In genomic region chr16:11065431-11065830, GRCm38 (mm10) we compare ENCODE assay signal across 7 mouse cellular contexts. TPM values are rescaled to one million over a fixed set of nuclear protein-coding genes. Genes with fewer than 3 reads are reported as not detected.
DNase-seq lines count a peak whose midpoint lies in the region; ATAC-seq lines count a peak whose summit lies in the region.

No protein-coding gene starts in this region.

- peak overlapping the region; percentile 49 for H3K9ac ChIP-seq in lung, embryonic 15.5 days
- H3K9ac ChIP-seq in forebrain, embryonic 11.5 days (ENCODE audit: low read length), result peak overlapping the region; percentile 56
- H3K9ac ChIP-seq in stomach, embryonic 14.5 days (replicated peaks; ENCODE audit: low read depth, low read length), result no peak overlapping the region

- no peak for ATAC-seq in lung, embryonic 15.5 days (ENCODE audit: borderline replicate concordance, extremely low read depth, low FRiP score, low TSS enrichment)
- ATAC-seq in forebrain, embryonic 11.5 days (replicated peaks; ENCODE audit: low FRiP score), result no peak; the same call in 1 of the 2 replicates
- no peak for ATAC-seq in stomach, embryonic 14.5 days (ENCODE audit: insufficient number of reproducible peaks, insufficient read depth, low FRiP score, low read depth)

- H3K9me3 ChIP-seq in lung, embryonic 15.5 days, result no peaks in the 10 kb centered on the region
- no peaks in the 10 kb centered on the region for H3K9me3 ChIP-seq in forebrain, embryonic 11.5 days (ENCODE audit: control insufficient read depth, low read length)
- H3K9me3 ChIP-seq in limb, embryonic 10.5 days (replicated peaks), result no peaks in the 10 kb centered on the region
- H3K9me3 ChIP-seq in stomach, embryonic 14.5 days (ENCODE audit: control insufficient read depth, low read depth, low read length), result no peaks in the 10 kb centered on the region

- peak overlapping the region; percentile 56 for H3K4me2 ChIP-seq in lung, embryonic 15.5 days
- peak overlapping the region; percentile 78 for H3K4me2 ChIP-seq in forebrain, embryonic 11.5 days (ENCODE audit: low read depth, low read length, severe bottlenecking)
- H3K4me2 ChIP-seq in stomach, embryonic 14.5 days (replicated peaks; ENCODE audit: low read depth, low read length), result peak overlapping the region; percentile 48

- H3K36me3 ChIP-seq in lung, embryonic 15.5 days, result no peaks in the 10 kb centered on the region
- H3K36me3 ChIP-seq in forebrain, embryonic 11.5 days (ENCODE audit: control insufficient read depth, insufficient read depth, low read length), result no peaks in the 10 kb centered on the region
- peaks cover 19% of the 10 kb centered on the region for H3K36me3 ChIP-seq in limb, embryonic 10.5 days
- H3K36me3 ChIP-seq in stomach, embryonic 14.5 days (ENCODE audit: control insufficient read depth, insufficient read depth, low read length), result no peaks in the 10 kb centered on the region

- 49% methylated on average over 5 of the region's 5 CpGs for WGBS in lung, embryonic 15.5 days
- 52% methylated on average over 5 of the region's 5 CpGs for WGBS in forebrain, embryonic 11.5 days
- WGBS in limb, embryonic 10.5 days, result 76% methylated on average over 5 of the region's 5 CpGs
- WGBS in stomach, embryonic 14.5 days, result 59% methylated on average over 5 of the region's 5 CpGs

- H3K27ac ChIP-seq in lung, embryonic 15.5 days, result peak overlapping the region; percentile 31; the same call in 1 of the 2 replicates
- H3K27ac ChIP-seq in forebrain, embryonic 11.5 days (ENCODE audit: low read depth, low read length), result peak overlapping the region; percentile 95
- H3K27ac ChIP-seq in limb, embryonic 10.5 days, result peak overlapping the region; percentile 99
- H3K27ac ChIP-seq in stomach, embryonic 14.5 days (ENCODE audit: low read length), result peak overlapping the region; percentile 39; the same call in 1 of the 2 replicates

- peak overlapping the region; percentile 81 for H3K4me3 ChIP-seq in lung, embryonic 15.5 days
- H3K4me3 ChIP-seq in forebrain, embryonic 11.5 days (ENCODE audit: low read depth, low read length), result peak overlapping the region; percentile 75
- peak overlapping the region; percentile 74 for H3K4me3 ChIP-seq in limb, embryonic 10.5 days
- peak overlapping the region; percentile 91; the same call in 1 of the 2 replicates for H3K4me3 ChIP-seq in stomach, embryonic 14.5 days (ENCODE audit: low read depth, low read length)

- DNase-seq in lung, postnatal 25 days (ENCODE audit: low spot score), result no peak
- DNase-seq in forebrain, embryonic 11.5 days (ENCODE audit: low spot score), result no peak
- no peak for DNase-seq in limb, embryonic 10.5 days (ENCODE audit: low spot score)
- DNase-seq in right cerebral cortex, adult 18-20 months, result no peak
- DNase-seq in urinary bladder, postnatal 25 days (ENCODE audit: low spot score), result no peak

- H3K27me3 ChIP-seq in lung, embryonic 15.5 days, result no peaks in the 10 kb centered on the region
- H3K27me3 ChIP-seq in forebrain, embryonic 11.5 days (ENCODE audit: control insufficient read depth, insufficient read depth, low read length), result no peaks in the 10 kb centered on the region
- H3K27me3 ChIP-seq in limb, embryonic 10.5 days (ENCODE audit: low read depth, poor library complexity, severe bottlenecking), result no peaks in the 10 kb centered on the region
- H3K27me3 ChIP-seq in stomach, embryonic 14.5 days (ENCODE audit: control insufficient read depth, insufficient read depth, low read length), result no peaks in the 10 kb centered on the region

- H3K4me1 ChIP-seq in lung, embryonic 15.5 days, result peaks cover 59% of the 10 kb centered on the region
- H3K4me1 ChIP-seq in forebrain, embryonic 11.5 days (replicated peaks; ENCODE audit: control insufficient read depth, insufficient read depth, low read length), result peaks cover 23% of the 10 kb centered on the region
- peaks cover 61% of the 10 kb centered on the region for H3K4me1 ChIP-seq in limb, embryonic 10.5 days
- peaks cover 45% of the 10 kb centered on the region for H3K4me1 ChIP-seq in stomach, embryonic 14.5 days (ENCODE audit: control insufficient read depth, insufficient read depth, low read length)

RNA-seq across cellular contexts. Expression of gene Litaf, which starts 0.5 kb away (rescaled TPM):
- polyA plus RNA-seq in lung, embryonic 15.5 days (2015; fragmentation: Nextera tagmentation; extraction: Ambion mirVana), result 109 and 111 TPM in 2 replicates
- 52.0 and 57.4 TPM in 2 replicates for polyA plus RNA-seq in forebrain, embryonic 11.5 days (2014; fragmentation: Nextera tagmentation; extraction: Ambion mirVana)
- polyA plus RNA-seq in limb, embryonic 10.5 days (2016; fragmentation: Nextera tagmentation; extraction: Ambion mirVana), result 87.5 and 91.1 TPM in 2 replicates
- 105 and 107 TPM in 2 replicates for polyA plus RNA-seq in stomach, embryonic 14.5 days (2014; fragmentation: Nextera tagmentation; extraction: Ambion mirVana)

RNA-seq across cellular contexts. Expression of gene Snn, which starts 4.7 kb away (rescaled TPM):
- polyA plus RNA-seq in lung, embryonic 15.5 days (2015; fragmentation: Nextera tagmentation; extraction: Ambion mirVana), result 47.2 and 47.6 TPM in 2 replicates
- polyA plus RNA-seq in forebrain, embryonic 11.5 days (2014; fragmentation: Nextera tagmentation; extraction: Ambion mirVana), result 95.9 and 104 TPM in 2 replicates
- polyA plus RNA-seq in limb, embryonic 10.5 days (2016; fragmentation: Nextera tagmentation; extraction: Ambion mirVana), result 47.6 and 55.1 TPM in 2 replicates
- polyA plus RNA-seq in stomach, embryonic 14.5 days (2014; fragmentation: Nextera tagmentation; extraction: Ambion mirVana), result 45.7 and 49.9 TPM in 2 replicates

Comparison
In these comparisons a context has a peak if more than half of its experiments do, and no peak if none do; other contexts are left out.
1. H3K27ac ChIP-seq: peak in every context shown above with its lines; median percentile 99 in limb, embryonic 10.5 days; 95 in forebrain, embryonic 11.5 days; 39 in stomach, embryonic 14.5 days; 31 in lung, embryonic 15.5 days.